9 mouse cellular contexts compared by ENCODE assay signal in genomic region chr15:7217273-7217598, GRCm38 (mm10).
"Had no signal": no experiment of that assay in that cellular context is flagged by ENCODE, and none has a peak within 500 bp of the region (broad histone marks: within the 10 kb centered on the region; RNA-seq: fewer than 3 reads in every experiment).

No protein-coding gene starts in this region.

- H3K36me3 ChIP-seq: kidney, embryonic 15.5 days; liver, embryonic 13.5 days; midbrain, embryonic 12.5 days; neural tube, embryonic 15.5 days had no signal

- ATAC-seq: midbrain, embryonic 16.5 days had no signal

- H3K4me1 ChIP-seq: liver, embryonic 13.5 days; neural tube, embryonic 15.5 days had no signal

- H3K9me3 ChIP-seq: kidney, embryonic 15.5 days; liver, embryonic 13.5 days; midbrain, embryonic 12.5 days; neural tube, embryonic 15.5 days had no signal

- H3K27ac ChIP-seq: kidney, embryonic 15.5 days; liver, embryonic 13.5 days; midbrain, embryonic 12.5 days; neural tube, embryonic 15.5 days had no signal

- H3K4me3 ChIP-seq: kidney, embryonic 15.5 days; liver, embryonic 13.5 days; midbrain, embryonic 12.5 days; neural tube, embryonic 15.5 days had no signal

- H3K27me3 ChIP-seq: kidney, embryonic 15.5 days; neural tube, embryonic 15.5 days had no signal

- DNase-seq: kidney, adult 2 months; kidney, postnatal 14 days; left cerebral cortex, postnatal 4 days; liver had no signal
